Mouse (Mus musculus) olfactory bulb, adult 2 months (tissue): ENCODE measurements around the gene Fam227a. TPM values are rescaled to one million over a fixed set of nuclear protein-coding genes. Genes with fewer than 3 reads are reported as not detected.

Experiments used
- H3K27ac ChIP-seq: fragments of 200-500 bp; 2 replicates; pipeline ENCODE4 v1.5.1; 2012; ENCODE audit warnings: low read depth, low read length; ENCODE audit not compliant: insufficient read depth
- H3K4me1 ChIP-seq: fragments of 200-500 bp; 2 replicates; pipeline ENCODE4 v1.6.1; 2012; ENCODE audit warnings: low read length; ENCODE audit not compliant: control insufficient read depth, insufficient read depth
- H3K4me3 ChIP-seq: fragments of 200-500 bp; 2 replicates; pipeline ENCODE4 v1.5.1; 2012; ENCODE audit warnings: mild to moderate bottlenecking, low read depth, low read length, moderate library complexity; ENCODE audit not compliant: insufficient read depth
- CTCF ChIP-seq: fragments of 200-500 bp; IDR thresholded peaks from 2 replicates; pipeline ENCODE4 v1.5.1; 2012; ENCODE audit warnings: low read depth, mild to moderate bottlenecking, low read length, moderate library complexity; ENCODE audit not compliant: insufficient read depth
- POLR2A ChIP-seq: fragments of 200-500 bp; IDR thresholded peaks from 2 replicates; pipeline ENCODE4 v1.6.1; 2012; ENCODE audit warnings: mild to moderate bottlenecking, low read depth, low read length, moderate library complexity; ENCODE audit not compliant: insufficient read depth
- WGBS: fragments of 180-500 bp; shearing (Covaris S2); methylation state at CpG from one replicate; pipeline ENCODE4 v1.1.7; 2018; 5-methylcytosine and 5-hydroxymethylcytosine counted together
- polyA plus RNA-seq: library from polyadenylated mRNA; stranded (reverse); fragments of >200 nt; gene quantifications from 2 replicates; pipeline ENCODE4 v1.2.4, GENCODE M21; 2012; ENCODE audit warnings: low replicate concordance; ENCODE audit not compliant: missing spikeins, insufficient read depth, insufficient read length

The Fam227a gene
- polyA plus RNA-seq, 1 experiment, result not detected

DNA sequence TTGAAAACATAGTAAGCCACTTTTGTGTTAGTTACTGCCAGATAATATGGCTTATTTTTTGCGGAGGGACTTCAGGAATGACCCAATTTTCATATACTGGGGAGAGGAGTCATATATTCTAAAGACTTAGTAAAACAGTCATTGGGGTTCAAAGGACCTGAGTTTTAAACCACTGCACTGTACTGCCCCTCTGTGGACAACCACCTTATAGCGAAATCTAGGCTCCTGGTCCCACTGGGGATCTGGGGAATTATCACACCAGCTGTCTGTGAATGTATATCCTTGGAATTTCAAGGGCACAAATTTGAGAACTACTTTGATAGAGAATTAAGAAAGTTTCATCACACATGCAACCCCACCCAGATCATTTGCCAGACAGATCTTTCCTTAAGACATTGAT is 51.0 kb downstream of the Fam227a start:
- Histone ChIP-seq H3K4me3 (no peak overlapping the region), H3K27ac (peak overlapping the region; percentile 20; the same call in 1 of the 2 replicates), H3K4me1 (peaks cover 13% of the 10 kb centered on the region)
- no peak for TF ChIP-seq POLR2A
- TF ChIP-seq CTCF, result no peak
- 37% methylated on average over 2 of the region's 2 CpGs for WGBS

DNA sequence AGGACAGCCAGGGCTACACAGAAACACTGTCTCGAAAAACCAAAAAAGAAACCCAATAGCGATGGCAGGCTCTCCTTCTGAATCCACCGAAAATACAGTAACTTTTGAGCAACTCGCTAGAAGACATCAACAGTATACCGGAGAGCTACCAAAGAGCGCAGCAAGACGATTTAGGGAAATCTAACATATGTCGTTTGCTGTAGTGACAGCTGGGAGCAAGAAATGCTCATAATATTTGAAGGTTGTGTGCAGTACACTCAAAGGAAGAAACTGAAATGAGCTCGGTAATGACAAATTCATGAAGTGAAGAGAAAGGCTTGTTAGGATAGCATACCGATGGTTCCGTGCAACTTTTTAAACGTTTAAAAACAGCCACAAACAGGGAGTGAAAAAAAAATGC is 52.6 kb downstream of the Fam227a start:
- peaks cover 13% of the 10 kb centered on the region for H3K4me1 ChIP-seq
- no peak overlapping the region for H3K27ac ChIP-seq
- H3K4me3 ChIP-seq, result no peak overlapping the region
- 90% methylated on average over 12 of the region's 12 CpGs for WGBS
- TF ChIP-seq POLR2A (no peak), CTCF (no peak)

DNA sequence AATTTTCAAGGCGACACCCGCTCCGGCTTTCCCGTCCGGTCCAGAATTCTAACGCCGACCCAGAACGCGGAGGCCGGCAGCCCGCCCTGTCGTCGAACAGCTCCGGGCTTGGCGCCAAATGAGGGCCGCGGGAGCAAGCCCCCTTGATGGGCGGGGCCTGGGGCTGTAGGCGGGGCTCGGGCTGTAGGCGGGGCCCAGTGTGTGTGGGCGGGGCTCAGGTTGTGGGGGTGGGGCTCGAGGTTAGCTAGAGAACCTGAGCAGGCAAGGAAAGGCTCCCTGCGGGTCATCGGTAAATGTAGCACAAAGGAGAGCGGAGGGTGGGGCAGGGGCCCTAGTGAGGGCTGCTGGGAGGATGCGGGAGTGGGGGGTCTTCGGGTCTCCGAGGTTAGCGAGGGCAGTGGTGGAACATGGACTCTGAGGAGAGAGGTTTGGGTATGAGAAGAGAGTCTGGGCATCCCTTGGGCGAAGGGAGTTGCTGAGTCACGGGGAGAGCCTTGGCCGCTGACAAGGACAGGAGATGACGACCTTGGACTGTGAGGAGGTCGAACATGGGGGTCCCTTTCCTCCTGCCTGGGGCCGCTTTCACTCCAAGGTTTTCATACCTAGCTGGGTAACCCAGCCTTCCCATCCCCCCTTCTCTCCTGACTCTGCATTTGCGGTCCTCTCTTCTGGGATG is 53.6 kb downstream of the Fam227a start, which contains the start of gene Dmc1:
Gene Dmc1, minus strand, starts transcription at position 120 of the 676 bp plus-strand sequence.
- TF ChIP-seq POLR2A (no peak), CTCF (no peak)
- Histone ChIP-seq H3K4me1 (peaks cover 13% of the 10 kb centered on the region), H3K27ac (no peak within 1 kb of the TSS), H3K4me3 (peak within 1 kb of the TSS; percentile 22; the same call in 1 of the 2 replicates)
- WGBS, result 18% methylated on average over 37 of the region's 37 CpGs

DNA sequence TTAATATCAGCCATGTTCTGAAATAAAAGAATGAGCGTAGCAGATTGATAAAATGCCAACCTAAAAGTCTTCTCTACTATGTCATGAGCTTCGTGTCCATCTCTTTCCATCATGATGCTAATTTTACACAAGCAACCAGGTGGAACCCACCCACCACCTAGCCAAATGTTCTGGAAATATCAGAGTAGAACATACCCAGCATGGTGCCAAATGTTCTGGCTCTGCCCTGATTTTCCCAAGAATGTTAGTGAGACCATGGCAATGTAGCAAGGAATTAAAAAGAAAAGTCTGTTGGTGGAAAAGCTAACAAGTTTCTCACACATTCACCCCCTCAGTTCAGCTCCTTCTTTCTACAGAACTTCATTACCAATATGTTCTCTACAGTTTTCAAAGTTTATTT is 58.6 kb downstream of the Fam227a start:
- 91% methylated on average over 2 of the region's 2 CpGs for WGBS
- Histone ChIP-seq H3K4me1 (peaks cover 9% of the 10 kb centered on the region), H3K4me3 (no peak overlapping the region), H3K27ac (no peak overlapping the region)
- TF ChIP-seq POLR2A (no peak), CTCF (no peak)

DNA sequence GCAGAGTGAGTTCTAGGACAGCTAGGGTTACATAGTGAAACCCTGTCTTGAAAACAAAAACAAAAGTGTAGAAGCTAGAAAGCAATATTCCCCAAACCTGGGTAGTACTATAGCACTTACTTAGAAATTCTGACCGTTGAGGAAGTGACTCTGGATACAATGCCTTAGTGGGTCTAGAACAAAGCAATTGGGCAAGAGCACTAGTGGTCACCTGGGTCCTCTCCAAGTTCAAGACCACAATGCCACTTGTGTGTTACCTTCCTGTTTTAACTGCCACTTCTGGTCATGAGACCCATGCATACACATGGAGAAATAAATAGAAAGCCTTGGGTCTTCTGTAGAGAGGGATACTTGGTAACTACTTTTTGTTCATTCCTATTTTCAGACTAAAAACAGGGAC is 60.0 kb downstream of the Fam227a start:
- Histone ChIP-seq H3K27ac (no peak overlapping the region), H3K4me1 (no peaks in the 10 kb centered on the region), H3K4me3 (no peak overlapping the region)
- WGBS, result 93% methylated on average over 1 of the region's 1 CpGs
- TF ChIP-seq POLR2A (no peak), CTCF (no peak)

DNA sequence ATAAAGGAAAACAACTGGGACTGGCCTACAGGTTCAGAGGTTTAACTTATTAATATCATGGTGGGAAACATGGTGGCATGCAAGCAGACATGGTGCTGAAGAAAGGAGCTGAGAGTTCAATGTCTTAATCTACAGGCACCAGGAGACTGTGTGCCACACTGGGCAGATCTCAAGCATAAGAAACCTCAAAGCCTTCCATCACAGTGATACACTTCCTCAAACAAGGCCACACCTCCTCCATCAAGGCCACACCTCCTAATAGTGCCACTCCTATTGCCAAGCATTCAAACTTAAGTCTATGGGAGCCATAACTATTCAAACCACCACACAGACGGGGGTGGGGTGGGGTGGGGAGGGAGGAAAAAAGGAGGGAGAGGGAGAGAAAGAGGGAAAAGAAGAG is 77.2 kb downstream of the Fam227a start:
- TF ChIP-seq POLR2A, result no peak
- no peak for TF ChIP-seq CTCF
- H3K4me1 ChIP-seq, result peaks cover 2% of the 10 kb centered on the region; the same call in 1 of the 2 replicates
- H3K4me3 ChIP-seq, result no peak overlapping the region
- WGBS, result 70% methylated on average over 1 of the region's 1 CpGs
- no peak overlapping the region for H3K27ac ChIP-seq

DNA sequence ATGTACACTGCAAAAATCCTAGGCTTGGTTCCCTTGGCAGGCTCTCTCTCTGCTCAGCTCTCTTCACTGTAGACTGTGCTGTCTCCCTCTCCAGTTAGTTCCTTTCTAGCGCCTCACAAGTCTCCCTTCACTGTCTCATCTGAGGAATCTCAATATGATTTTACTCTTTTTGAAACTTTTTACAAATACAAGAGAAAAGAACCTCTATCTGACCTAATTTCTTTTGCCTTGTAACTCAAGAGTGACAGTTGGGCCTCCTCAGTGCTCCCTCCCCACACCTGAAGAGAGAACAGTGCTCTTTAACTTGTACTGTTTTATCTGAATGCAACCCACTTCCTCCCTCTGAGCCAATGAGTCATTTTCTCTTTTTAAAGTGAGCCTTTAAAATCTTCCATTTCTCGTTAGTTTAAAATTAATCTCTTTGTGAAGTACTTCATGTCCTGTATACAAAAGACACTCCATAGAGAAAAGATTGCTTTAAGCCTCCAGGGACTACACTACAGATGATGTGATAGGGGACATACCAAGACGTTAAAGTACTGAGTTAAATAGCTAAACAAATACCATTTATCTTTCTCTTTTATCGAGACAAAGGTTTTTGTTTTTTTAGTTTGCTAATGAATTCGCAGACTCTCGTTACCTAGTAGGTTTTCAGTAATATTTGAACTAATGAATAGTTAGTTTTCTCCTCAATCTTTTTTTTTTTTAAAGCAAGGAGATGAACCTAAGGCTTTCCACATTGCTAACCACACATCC is 80.9 kb downstream of the Fam227a start:
- WGBS, result 27% methylated on average over 6 of the region's 6 CpGs
- Histone ChIP-seq H3K4me1 (peaks cover 2% of the 10 kb centered on the region; the same call in 1 of the 2 replicates), H3K27ac (peak overlapping the region; percentile 92), H3K4me3 (no peak overlapping the region)
- no peak for TF ChIP-seq POLR2A
- TF ChIP-seq CTCF, result no peak

DNA sequence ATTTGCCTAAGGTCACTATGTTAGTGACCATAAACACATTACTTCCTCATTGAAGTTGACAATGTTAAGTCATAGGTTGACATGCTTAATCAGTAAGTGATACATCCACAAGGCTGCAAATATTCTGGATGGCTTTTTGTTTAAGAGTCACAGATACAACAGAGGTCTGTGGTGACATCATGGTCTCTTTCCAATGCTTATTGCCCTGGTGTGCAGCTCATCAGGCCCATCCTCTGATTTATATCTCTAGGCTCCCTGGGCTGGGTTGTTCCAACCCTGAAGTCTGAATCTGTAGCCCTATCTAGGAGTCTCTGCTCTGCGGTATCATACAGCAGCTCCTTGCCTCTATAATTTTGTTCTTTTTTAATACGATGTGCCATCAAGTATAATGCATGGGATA is 81.8 kb downstream of the Fam227a start:
- H3K27ac ChIP-seq, result peak overlapping the region; percentile 92
- H3K4me3 ChIP-seq, result no peak overlapping the region
- H3K4me1 ChIP-seq, result peaks cover 2% of the 10 kb centered on the region; the same call in 1 of the 2 replicates
- TF ChIP-seq POLR2A, result no peak
- no peak for TF ChIP-seq CTCF
- WGBS, result 34% methylated on average over 2 of the region's 2 CpGs

DNA sequence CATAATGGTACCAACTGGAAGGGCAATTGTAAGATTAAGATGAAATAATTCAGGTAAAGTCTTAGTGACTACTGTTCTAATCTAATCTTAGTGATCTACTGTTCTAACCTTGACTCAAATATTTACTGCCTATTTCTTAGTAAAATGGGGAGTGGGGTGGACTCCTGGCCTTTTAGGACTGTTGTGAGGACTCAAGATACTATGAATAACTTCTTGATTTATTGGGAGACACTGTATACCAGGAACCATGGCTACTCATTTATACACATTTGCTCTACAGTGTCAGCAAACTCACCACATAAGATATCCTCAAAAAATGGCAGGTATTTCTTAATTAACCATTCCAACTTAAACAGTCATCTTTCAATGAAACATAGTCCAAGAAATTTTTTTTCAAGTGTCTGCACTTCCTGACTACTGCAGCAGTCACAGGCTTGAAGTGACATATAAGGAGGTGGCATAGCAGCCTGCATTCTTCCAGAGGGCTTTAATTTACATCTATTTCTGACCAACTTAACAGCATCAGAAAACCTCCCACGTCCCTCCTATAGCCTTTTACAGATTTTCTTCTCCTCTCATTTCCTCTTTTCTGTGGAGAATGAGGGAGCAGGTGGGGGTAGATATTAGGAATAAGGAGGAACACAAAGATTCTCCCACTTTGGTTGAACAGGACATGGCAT is 83.1 kb downstream of the Fam227a start:
- H3K4me3 ChIP-seq, result no peak overlapping the region
- TF ChIP-seq CTCF, result no peak
- TF ChIP-seq POLR2A, result no peak
- H3K4me1 ChIP-seq, result peaks cover 2% of the 10 kb centered on the region; the same call in 1 of the 2 replicates
- WGBS, result 37% methylated on average over 1 of the region's 1 CpGs
- peak overlapping the region; percentile 92; the same call in 1 of the 2 replicates for H3K27ac ChIP-seq
